Mouse (Mus musculus): Measurements from ENCODE around the gene Sgta. TPM values are rescaled to one million over a fixed set of nuclear protein-coding genes. Genes with fewer than 3 reads are reported as not detected.
"Not testable (repeated sequence)": the region's sequence is repeated elsewhere in the genome, so short reads cannot be mapped to it uniquely, and the experiment has no call there.

Sgta gene
- total and polyA plus RNA-seq, 3 experiments = 100 to 1,019 (median 152) TPM

- Histone ChIP-seq H3K4me1 (ENCODE audit: control insufficient read depth in 1 of 2, insufficient read depth in 2 of 2, low read length in 2 of 2) (peaks cover 3 to 8% of the 10 kb centered on the region in 2 experiments; a peak in 2 of 4 replicates), H3K36me3 (ENCODE audit: control insufficient read depth in 1 of 2, insufficient read depth in 2 of 2, low read length in 2 of 2) (peaks cover 0 to 2% of the 10 kb centered on the region in 2 experiments; a peak in 2 of 4 replicates)
Measured at GRCm38 (mm10) chr10:81057406-81058130, 2.4 kb downstream of the Sgta start.

DNA sequence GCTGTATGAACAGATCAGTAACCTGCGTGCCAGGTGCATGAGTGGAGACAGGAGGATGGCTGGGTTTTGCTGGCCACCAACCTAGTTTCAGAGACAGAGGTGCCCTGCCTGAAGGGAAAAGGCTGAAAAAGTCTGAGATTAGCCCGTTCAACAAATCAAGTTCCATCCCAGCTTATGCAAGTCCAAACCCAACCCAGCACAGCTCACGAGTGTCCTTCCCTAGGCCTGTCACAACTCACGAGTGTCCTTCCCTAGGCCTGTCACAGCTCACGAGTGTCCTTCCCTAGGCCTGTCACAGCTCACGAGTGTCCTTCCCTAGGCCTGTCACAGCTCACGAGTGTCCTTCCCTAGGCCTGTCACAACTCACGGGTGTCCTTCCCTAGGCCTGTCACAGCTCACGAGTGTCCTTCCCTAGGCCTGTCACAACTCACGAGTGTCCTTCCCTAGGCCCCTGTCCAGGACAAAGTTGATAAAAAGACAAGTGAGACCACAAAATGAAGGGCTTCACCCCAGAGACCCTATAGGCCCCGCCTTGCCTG, 4.1 kb downstream of the Sgta start:
- not testable (repeated sequence) for H3K9me3 ChIP-seq (replicated peaks; ENCODE audit: insufficient read depth, low read length); H3K27ac ChIP-seq (ENCODE audit: control insufficient read depth, low read depth, low read length); H3K27me3 ChIP-seq (ENCODE audit: control insufficient read depth in 1 of 2, insufficient read depth in 2 of 2, low read length in 2 of 2); H3K4me1 ChIP-seq (ENCODE audit: control insufficient read depth in 1 of 2, insufficient read depth in 2 of 2, low read length in 2 of 2); H3K4me3 ChIP-seq (ENCODE audit: control insufficient read depth in 1 of 2, insufficient read depth in 1 of 2, low read depth in 2 of 2, low read length in 2 of 2); H3K36me3 ChIP-seq (ENCODE audit: control insufficient read depth in 1 of 2, insufficient read depth in 2 of 2, low read length in 2 of 2); DNase-seq (ENCODE audit: low read depth, low spot score); H3K9ac ChIP-seq (ENCODE audit: control insufficient read depth, low read depth, low read length, poor library complexity, severe bottlenecking)
- peaks cover 45% of the 10 kb centered on the region for H3K79me2 ChIP-seq (ENCODE audit: control insufficient read depth, insufficient read depth, low read length, poor library complexity)

More at GRCm38 (mm10) chr10:81057406-81058130, 2.4 kb downstream of the Sgta start:
- no peak overlapping the region for H3K27ac ChIP-seq (ENCODE audit: control insufficient read depth, low read depth, low read length)
- TF ChIP-seq POLR2A (IDR thresholded peaks at IDR 0.05; ENCODE audit: control insufficient read depth in 1 of 2, insufficient read depth in 1 of 2, low read depth in 1 of 2, low read length in 2 of 2, poor library complexity in 1 of 2) (no peak), GATA1 (IDR thresholded peaks at IDR 0.05; ENCODE audit: low read depth, low read length) (no peak), NRF1 (IDR thresholded peaks at IDR 0.05; ENCODE audit: insufficient read depth, low read depth, low read length, poor library complexity, severe bottlenecking) (no peak), SIN3A (IDR thresholded peaks at IDR 0.05; ENCODE audit: low read length) (no peak), POLR2AphosphoS2 (IDR thresholded peaks at IDR 0.05; ENCODE audit: low read length) (no peak), HCFC1 (IDR thresholded peaks at IDR 0.05; ENCODE audit: low read depth, low read length) (no peak), MXI1 (IDR thresholded peaks at IDR 0.05; ENCODE audit: low read depth, low read length) (no peak), MAFK (IDR thresholded peaks at IDR 0.05; ENCODE audit: borderline replicate concordance, low read depth, low read length) (no peak), SMC3 (IDR thresholded peaks at IDR 0.05; ENCODE audit: low read depth, low read length) (no peak), EP300 (IDR thresholded peaks at IDR 0.05; ENCODE audit: low read depth in 1 of 2, low read length in 2 of 2) (no peak), ZC3H11A (IDR thresholded peaks at IDR 0.05; ENCODE audit: low read depth, low read length) (no peak), UBTF (IDR thresholded peaks at IDR 0.05; ENCODE audit: borderline replicate concordance, insufficient read depth, low read depth, low read length) (no peak)
- no peak overlapping the region for H3K4me3 ChIP-seq (ENCODE audit: control insufficient read depth in 1 of 2, insufficient read depth in 1 of 2, low read depth in 2 of 2, low read length in 2 of 2)
- no peaks in the 10 kb centered on the region for H3K9me3 ChIP-seq (replicated peaks; ENCODE audit: insufficient read depth, low read length)
- no peak overlapping the region for H3K9ac ChIP-seq (ENCODE audit: control insufficient read depth, low read depth, low read length, poor library complexity, severe bottlenecking)
- no peak for DNase-seq (ENCODE audit: low read depth, low spot score)
- H3K79me2 ChIP-seq (ENCODE audit: control insufficient read depth, insufficient read depth, low read length, poor library complexity) = peaks cover 45% of the 10 kb centered on the region
- H3K27me3 ChIP-seq (ENCODE audit: control insufficient read depth in 1 of 2, insufficient read depth in 2 of 2, low read length in 2 of 2) = no peaks in the 10 kb centered on the region

DNA sequence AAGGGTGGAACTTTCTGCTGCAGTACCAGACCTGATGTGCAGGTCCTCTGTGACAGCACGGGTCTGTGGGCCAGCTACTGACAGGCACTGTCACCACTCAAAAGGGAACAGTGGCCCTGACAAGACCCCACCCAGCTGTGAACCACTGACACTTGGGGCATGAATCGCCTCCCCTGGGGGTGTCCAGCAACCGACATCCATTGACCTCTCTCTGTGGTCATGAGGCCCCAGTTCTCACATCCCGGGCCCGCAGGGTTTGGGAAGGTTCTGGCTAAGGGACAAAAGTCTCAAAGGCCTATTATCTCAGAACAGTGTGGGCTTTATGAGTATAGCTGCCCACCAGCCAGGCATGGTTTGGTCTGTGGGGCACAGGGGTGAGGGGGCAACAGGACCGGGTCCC, 4.8 kb downstream of the Sgta start:
- no peak overlapping the region for H3K4me3 ChIP-seq (ENCODE audit: control insufficient read depth in 1 of 2, insufficient read depth in 1 of 2, low read depth in 2 of 2, low read length in 2 of 2)
- H3K9ac ChIP-seq (ENCODE audit: control insufficient read depth, low read depth, low read length, poor library complexity, severe bottlenecking) = no peak overlapping the region
- no peak for DNase-seq (ENCODE audit: low read depth, low spot score)
- H3K36me3 ChIP-seq (ENCODE audit: control insufficient read depth in 1 of 2, insufficient read depth in 2 of 2, low read length in 2 of 2) = no peaks in the 10 kb centered on the region; a peak in 2 of 4 replicates
- peaks cover 45% of the 10 kb centered on the region for H3K79me2 ChIP-seq (ENCODE audit: control insufficient read depth, insufficient read depth, low read length, poor library complexity)
- H3K27ac ChIP-seq (ENCODE audit: control insufficient read depth, low read depth, low read length) = no peak overlapping the region
- no peaks in the 10 kb centered on the region for H3K9me3 ChIP-seq (replicated peaks; ENCODE audit: insufficient read depth, low read length)
- peaks cover 3 to 8% of the 10 kb centered on the region in 2 experiments; a peak in 2 of 4 replicates for H3K4me1 ChIP-seq (ENCODE audit: control insufficient read depth in 1 of 2, insufficient read depth in 2 of 2, low read length in 2 of 2)
- no peaks in the 10 kb centered on the region for H3K27me3 ChIP-seq (ENCODE audit: control insufficient read depth in 1 of 2, insufficient read depth in 2 of 2, low read length in 2 of 2)
- no peak for TF ChIP-seq MAFK (IDR thresholded peaks at IDR 0.05; ENCODE audit: borderline replicate concordance, low read depth, low read length)
- no peak for TF ChIP-seq MYB (IDR thresholded peaks at IDR 0.05; ENCODE audit: low read depth, low read length)
- TF ChIP-seq POLR2AphosphoS2 (IDR thresholded peaks at IDR 0.05; ENCODE audit: low read length) = no peak
- TF ChIP-seq ZKSCAN1 (IDR thresholded peaks at IDR 0.05; ENCODE audit: low read depth, low read length) = no peak
- no peak for TF ChIP-seq SMC3 (IDR thresholded peaks at IDR 0.05; ENCODE audit: low read depth, low read length)
- no peak for TF ChIP-seq HCFC1 (IDR thresholded peaks at IDR 0.05; ENCODE audit: low read depth, low read length)
- no peak for TF ChIP-seq KAT2A (conservative IDR thresholded peaks at IDR 0.05; ENCODE audit: low read depth, low read length)
- no peak for TF ChIP-seq CTCF (IDR thresholded peaks at IDR 0.05 in 2 of 3, conservative IDR thresholded peaks at IDR 0.05 in 1 of 3; ENCODE audit: control insufficient read depth in 1 of 3, insufficient read depth in 1 of 3, low read depth in 2 of 3, low read length in 3 of 3, poor library complexity in 1 of 3, severe bottlenecking in 1 of 3)
- TF ChIP-seq RCOR1 (IDR thresholded peaks at IDR 0.05; ENCODE audit: low read depth, low read length) = no peak
- no peak for TF ChIP-seq ZC3H11A (IDR thresholded peaks at IDR 0.05; ENCODE audit: low read depth, low read length)
- TF ChIP-seq NELFE (IDR thresholded peaks at IDR 0.05; ENCODE audit: low read depth, low read length) = no peak
- no peak for TF ChIP-seq UBTF (IDR thresholded peaks at IDR 0.05; ENCODE audit: borderline replicate concordance, insufficient read depth, low read depth, low read length)
- no peak for TF ChIP-seq TCF12 (IDR thresholded peaks at IDR 0.05; ENCODE audit: low read depth, low read length)
- no peak for TF ChIP-seq ZMIZ1 (IDR thresholded peaks at IDR 0.05; ENCODE audit: low read depth, low read length)
- no peak for TF ChIP-seq MYC (IDR thresholded peaks at IDR 0.05; ENCODE audit: low read depth, low read length)
- TF ChIP-seq ZNF384 (IDR thresholded peaks at IDR 0.05; ENCODE audit: low read depth, low read length) = no peak
- no peak for TF ChIP-seq RAD21 (IDR thresholded peaks at IDR 0.05; ENCODE audit: low read depth, low read length)
- no peak for TF ChIP-seq MAX (IDR thresholded peaks at IDR 0.05; ENCODE audit: low read length)

Data from MEL (cell line).